Mouse (Mus musculus): ENCODE results near the gene Cadm2.

GRCm38 (mm10) chr16:66627527-66627926 is 993.2 kb downstream of the Cadm2 start:
- TF ChIP-seq GATA1 (IDR thresholded peaks at IDR 0.05; ENCODE audit: low read length) (no peak), TAL1 (IDR thresholded peaks at IDR 0.05; ENCODE audit: low read length) (no peak)
